Mouse (Mus musculus): Measurements from ENCODE around the gene Slc6a16.

The Slc6a16 gene

DNA sequence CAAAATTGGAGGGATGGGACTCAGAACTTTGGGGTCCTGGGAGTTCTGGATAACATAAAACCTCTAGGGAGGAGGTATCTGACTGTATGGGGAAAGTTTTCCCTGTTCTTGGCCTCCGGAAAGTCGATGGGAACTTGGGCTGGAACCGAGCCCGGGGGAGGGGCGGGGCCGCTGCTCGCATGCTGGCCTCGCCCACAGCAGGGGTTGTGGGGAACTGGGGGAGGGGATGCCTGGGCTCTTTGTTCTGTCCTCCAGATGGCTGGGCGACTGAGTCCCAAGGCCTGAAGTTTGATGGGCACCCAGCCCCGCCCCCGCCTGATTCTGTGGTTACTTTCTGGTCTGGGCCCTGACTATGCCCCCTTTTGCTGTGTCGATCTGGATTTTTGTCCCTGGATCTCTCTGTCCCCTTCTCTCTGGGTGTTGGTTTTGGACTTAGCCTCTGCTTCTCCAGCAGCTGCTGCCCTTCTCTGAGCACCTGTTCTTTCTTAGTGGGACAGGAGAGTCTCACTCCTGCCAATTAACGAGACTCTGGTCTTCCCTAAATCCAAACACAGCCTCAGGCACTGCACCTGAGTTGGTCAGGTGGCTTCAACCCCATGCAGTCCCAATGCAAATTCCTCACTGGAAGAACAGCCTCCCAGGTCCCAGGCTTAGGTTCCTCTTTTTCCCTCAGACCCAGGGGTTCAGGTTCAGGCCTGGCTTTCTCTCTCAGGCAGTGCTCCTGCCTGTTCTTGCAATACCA lies 24.3 kb upstream of the Slc6a16 start:
- DNase-seq (ENCODE audit: inconsistent ontology term), result peak; percentile 97

- DNase-seq (ENCODE audit: inconsistent ontology term), result no peak
Measured at GRCm38 (mm10) chr7:45221680-45222079, 19.2 kb upstream of the Slc6a16 start.

DNA sequence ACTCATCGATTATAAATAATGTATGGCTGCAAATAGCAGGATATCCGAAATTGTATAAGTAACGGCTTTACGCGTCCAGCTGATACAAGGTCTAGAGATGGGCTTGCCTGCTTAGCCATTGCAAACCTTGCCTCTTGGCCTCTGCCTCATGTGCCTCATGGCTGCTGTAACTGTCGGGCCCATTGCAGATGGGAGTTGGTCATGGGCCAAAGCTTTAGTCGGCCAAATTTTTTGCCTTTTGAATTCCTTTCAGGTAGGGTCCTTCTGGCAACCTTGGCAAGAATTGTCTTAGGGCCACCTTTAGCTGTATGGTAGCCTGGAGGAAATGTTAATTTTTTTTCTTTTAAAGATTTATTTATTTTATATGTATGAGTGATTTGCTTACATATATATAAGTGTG lies 16.1 kb upstream of the Slc6a16 start:
- DNase-seq (ENCODE audit: inconsistent ontology term), result no peak

DNA sequence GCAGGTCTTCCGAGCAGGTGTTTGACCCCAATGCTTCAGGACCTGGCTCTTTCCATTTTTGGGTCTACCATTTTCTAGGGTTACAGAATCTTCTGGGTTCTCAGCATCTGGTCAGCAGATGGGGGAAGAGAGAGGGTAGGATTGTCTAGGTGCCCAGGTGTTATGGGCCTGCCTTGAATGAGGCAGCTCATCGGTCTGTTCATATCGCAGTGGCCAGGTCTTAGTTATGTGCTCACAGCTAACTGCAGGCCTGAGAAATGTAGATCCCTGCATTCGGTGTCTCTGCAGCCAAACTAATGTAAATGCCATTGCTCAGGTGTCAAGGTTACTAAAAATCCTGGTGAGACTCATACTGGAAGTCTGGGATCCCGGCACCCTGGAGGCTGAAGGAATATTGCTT lies 14.5 kb upstream of the Slc6a16 start:
- DNase-seq (ENCODE audit: inconsistent ontology term), result no peak

DNA sequence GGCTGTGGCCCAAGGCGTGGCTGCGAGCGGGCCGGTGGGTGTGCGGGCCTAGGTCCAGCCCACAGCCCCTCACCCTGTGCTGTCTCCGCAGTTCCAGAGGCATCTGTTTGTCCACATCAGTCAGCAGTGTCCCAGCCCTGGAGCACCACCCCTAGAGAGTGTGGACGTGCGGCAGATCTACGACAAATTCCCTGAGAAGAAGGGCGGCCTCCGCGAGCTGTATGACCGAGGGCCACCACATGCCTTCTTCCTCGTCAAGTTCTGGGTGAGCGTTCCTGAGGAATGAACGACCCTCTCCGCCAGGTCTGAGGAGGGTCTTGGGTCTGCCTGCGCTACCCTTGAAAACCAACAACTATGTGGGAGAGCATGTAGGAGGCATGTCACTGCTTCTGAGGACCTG lies 12.3 kb upstream of the Slc6a16 start:
- DNase-seq (ENCODE audit: inconsistent ontology term), result no peak

DNA sequence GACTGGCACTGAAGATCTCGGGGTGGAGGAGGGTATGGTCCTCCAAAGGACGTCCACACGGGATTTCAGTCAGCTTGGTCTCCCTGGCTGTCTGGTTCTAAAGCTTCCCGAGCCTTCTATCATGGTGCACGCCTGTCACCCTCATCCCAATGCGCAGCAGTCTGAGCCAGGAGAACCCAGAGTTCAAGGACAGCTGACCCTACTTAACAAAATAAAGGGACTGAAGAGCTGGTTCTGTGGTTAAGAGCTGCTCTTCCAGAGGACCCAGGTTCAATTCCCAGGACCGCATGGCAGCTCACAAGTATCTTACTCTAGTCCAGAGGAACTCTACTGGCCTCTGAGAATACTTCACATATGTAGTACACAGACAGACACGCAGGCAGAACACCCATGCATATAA lies 11.8 kb upstream of the Slc6a16 start:
- no peak for DNase-seq (ENCODE audit: inconsistent ontology term)

DNA sequence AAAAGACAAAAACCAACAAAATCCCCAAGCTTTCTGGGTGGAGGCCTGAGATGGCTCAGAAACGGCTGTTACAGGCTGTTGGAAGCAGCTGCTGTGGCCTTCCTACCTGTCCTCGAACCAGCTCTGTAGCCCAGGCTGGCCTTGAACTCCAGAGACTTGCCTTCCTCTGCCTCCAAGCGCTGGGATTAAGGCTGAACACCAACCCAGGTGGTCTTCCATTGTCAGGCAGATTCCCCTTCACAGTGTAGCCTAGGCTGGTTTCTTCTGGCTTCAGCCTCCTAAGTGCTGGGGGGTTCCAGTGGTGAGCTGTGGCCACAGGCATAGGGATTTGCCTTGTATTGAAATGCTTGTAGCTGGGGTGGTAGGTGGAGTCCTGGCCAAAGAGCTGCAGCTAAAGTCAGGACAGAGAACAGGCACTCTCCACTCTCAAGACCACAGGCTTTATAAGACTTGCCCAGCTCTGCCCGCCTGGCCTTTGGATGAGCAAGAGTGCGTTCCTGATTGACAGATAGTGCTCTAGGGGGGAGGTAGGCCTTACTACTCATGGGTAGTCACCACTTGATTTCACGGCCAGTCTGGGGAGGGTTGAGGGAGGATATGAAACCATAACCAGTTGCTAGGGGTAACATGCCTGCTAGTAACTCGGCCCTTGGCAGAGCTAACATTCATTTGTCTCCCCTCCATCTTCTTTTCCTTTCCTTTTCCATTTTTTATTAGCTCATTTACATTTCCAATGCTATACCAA lies 11.3 kb upstream of the Slc6a16 start:
- no peak for DNase-seq (ENCODE audit: inconsistent ontology term)

GRCm38 (mm10) chr7:45231192-45231591 lies 9.7 kb upstream of the Slc6a16 start:
- no peak for DNase-seq (ENCODE audit: inconsistent ontology term)

GRCm38 (mm10) chr7:45231941-45232340 lies 8.9 kb upstream of the Slc6a16 start:
- DNase-seq (ENCODE audit: inconsistent ontology term), result no peak

DNA sequence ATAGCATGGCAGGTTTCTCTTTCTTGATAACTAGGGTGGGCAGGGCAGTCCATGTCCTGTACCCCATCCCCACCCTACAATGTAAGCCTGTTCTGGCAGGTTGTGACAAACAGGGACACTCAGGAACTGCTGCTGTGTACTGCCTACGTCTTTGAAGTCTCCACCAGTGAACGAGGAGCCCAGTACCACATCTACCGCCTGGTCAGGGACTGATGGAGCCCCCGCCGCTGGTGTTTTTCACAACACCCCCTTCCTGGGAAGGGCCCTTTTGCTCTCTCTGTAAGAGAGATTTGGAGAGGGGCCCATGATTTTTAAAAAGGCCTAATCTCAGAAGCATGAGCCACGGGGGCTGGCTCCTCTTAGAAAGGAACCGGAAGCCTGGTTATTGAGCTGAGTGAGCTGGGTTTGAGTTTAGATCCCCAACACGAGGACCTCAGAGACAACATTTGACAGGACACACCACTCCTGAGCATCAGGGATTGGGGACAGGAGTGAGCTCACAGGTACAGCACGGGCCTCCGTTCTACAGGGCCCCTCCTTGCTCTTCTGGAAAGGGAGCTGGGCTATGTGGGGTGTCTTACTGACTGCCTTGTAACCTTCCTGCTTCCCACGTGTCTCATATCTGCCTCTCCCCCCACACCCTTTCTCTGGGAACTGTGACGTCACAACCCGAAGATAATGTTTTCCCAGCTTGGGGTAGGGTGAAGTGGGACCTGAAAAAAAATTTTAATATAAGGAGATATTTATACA lies 8.0 kb upstream of the Slc6a16 start:
- DNase-seq (ENCODE audit: inconsistent ontology term), result no peak

- no peak for DNase-seq (ENCODE audit: inconsistent ontology term)
Measured at GRCm38 (mm10) chr7:45233580-45234332, 7.1 kb upstream of the Slc6a16 start.

GRCm38 (mm10) chr7:45234333-45234841 lies 6.5 kb upstream of the Slc6a16 start:
- DNase-seq (ENCODE audit: inconsistent ontology term), result no peak

DNA sequence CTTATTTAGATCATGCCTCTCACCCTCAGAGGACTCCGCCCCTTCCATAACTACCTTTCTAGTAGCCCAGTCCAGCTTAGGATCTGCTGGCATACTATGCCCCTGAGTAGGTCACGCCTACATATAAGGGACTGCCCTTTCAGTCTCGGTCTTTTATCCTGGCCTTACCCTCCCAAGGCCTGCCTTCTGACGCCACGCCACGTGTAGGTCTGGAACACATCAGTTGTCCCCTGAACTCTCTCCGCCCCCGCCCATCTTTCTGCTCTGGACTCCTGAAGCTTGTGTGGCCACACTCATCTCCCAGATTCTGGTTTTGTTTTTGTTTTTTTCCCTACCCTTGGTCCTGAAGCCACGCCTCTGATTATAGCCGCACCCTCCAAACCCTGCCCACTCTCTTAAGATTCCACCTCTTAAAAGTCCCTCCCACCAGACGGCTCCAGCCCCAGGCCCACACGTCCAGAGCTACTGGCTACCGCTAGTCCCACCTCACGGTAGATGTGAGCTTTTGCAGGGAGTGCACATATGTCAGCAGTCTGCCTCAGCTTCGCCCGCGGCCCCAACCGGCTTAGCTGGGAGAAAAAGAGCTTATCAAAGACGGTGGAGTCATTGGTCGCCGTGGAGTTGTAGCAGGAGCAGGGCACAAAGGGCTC lies 5.8 kb upstream of the Slc6a16 start:
- DNase-seq (ENCODE audit: inconsistent ontology term), result peak; percentile 66

- DNase-seq (ENCODE audit: inconsistent ontology term), result no peak
Measured at GRCm38 (mm10) chr7:45235656-45236180, 5.2 kb upstream of the Slc6a16 start.

GRCm38 (mm10) chr7:45237747-45238699 lies 2.9 kb upstream of the Slc6a16 start:
- DNase-seq (ENCODE audit: inconsistent ontology term), result no peak

- DNase-seq (ENCODE audit: inconsistent ontology term), result no peak
Measured at GRCm38 (mm10) chr7:45238723-45239496, 2.0 kb upstream of the Slc6a16 start, which contains the start of gene Cd37. Cd37 (minus strand) TSS chr7:45239115.

DNA sequence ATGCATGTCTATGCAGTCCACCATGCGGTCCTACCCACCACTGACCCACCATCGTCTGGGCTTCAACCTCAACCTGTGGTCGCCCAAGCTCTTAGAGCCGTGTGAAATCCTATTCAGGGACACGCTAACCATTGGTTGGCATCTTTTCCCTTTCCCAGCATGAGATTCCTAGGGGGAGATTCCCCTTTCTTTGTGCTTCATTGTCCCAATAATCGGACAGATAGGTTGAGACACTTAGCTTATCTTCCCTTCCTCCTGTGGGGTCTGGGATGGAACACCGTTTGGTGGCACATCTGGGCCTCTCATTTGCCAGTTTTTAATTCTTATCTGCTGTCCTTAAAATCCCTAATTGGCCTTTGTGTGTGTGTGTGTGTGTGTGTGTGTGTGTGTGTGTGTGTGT lies 776 bp upstream of the Slc6a16 start:
- DNase-seq (ENCODE audit: inconsistent ontology term), result no peak

DNA sequence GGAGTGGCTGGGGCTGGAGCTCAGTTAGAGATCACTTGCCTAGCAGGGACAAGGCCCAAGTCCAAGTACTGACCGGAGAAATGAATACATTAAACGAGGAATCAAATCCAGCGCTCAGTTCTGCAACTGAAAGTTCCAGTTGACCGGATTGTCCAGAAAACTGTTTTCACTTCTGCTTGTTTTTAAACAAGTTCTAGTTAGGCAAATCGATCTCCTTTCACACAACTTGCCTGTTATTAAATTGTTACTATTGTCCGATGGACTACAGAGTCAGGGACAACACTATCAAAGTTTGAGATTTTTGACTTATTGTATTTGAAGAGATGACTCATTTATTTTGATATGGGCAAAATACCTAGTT lies 484 bp downstream of the Slc6a16 start:
- DNase-seq (ENCODE audit: inconsistent ontology term), result no peak

- DNase-seq (ENCODE audit: inconsistent ontology term), result no peak
Measured at GRCm38 (mm10) chr7:45247666-45248065, 6.8 kb downstream of the Slc6a16 start.
